Mouse (Mus musculus) kidney, postnatal 0 days (tissue): ENCODE data around the gene P2rx4. TPM values are rescaled to one million over a fixed set of nuclear protein-coding genes. Genes with fewer than 3 reads are reported as not detected.

ENCODE experiments used
- ATAC-seq: fragments of 200-750 bp; cut with Nextera tagmentation; replicated peaks from 2 replicates; pipeline ENCODE4 v1.8.0; 2017; ENCODE audit warnings: low read depth, moderate number of reproducible peaks, moderate TSS enrichment, moderate library complexity; ENCODE audit not compliant: low FRiP score
- DNase-seq: peaks from one replicate; pipeline ENCODE4 v3.0.0-alpha.2; 2016; ENCODE audit warnings: low spot score
- H3K27ac ChIP-seq: fragments of 300-500 bp; sonication (generic); 2 replicates; pipeline ENCODE4 v1.5.1; 2014; ENCODE audit warnings: mild to moderate bottlenecking
- H3K27me3 ChIP-seq: fragments of 300-500 bp; sonication (generic); 2 replicates; pipeline ENCODE4 v1.6.1; 2014; ENCODE audit warnings: low read length, mixed read lengths; ENCODE audit not compliant: insufficient read depth
- H3K36me3 ChIP-seq: fragments of 300-500 bp; sonication (generic); 2 replicates; pipeline ENCODE4 v1.6.1; 2014; ENCODE audit warnings: low read length, mixed read lengths; ENCODE audit not compliant: insufficient read depth
- H3K4me1 ChIP-seq: fragments of 300-500 bp; sonication (generic); replicated peaks from 2 replicates; pipeline ENCODE4 v1.6.1; 2014; ENCODE audit warnings: antibody characterized with exemption, low read length, mixed read lengths; ENCODE audit not compliant: insufficient read depth
- H3K4me2 ChIP-seq: fragments of 300-500 bp; sonication (generic); 2 replicates; pipeline ENCODE4 v1.6.1; 2014; ENCODE audit warnings: mild to moderate bottlenecking, low read length, moderate library complexity, mixed read lengths
- H3K4me3 ChIP-seq: fragments of 300-500 bp; sonication (generic); replicated peaks from 2 replicates; pipeline ENCODE4 v1.5.1; 2014; ENCODE audit warnings: low read depth, low read length
- H3K9ac ChIP-seq: fragments of 300-500 bp; sonication (generic); 2 replicates; pipeline ENCODE4 v1.6.1; 2014; ENCODE audit warnings: low read depth, low read length
- H3K9me3 ChIP-seq: fragments of 300-500 bp; sonication (generic); replicated peaks from 2 replicates; pipeline ENCODE4 v1.6.1; 2016; ENCODE audit warnings: low read length, inconsistent platforms, mixed read lengths
- CTCF ChIP-seq: IDR thresholded peaks from 2 replicates; pipeline ENCODE4 v1.5.1; 2016; ENCODE audit warnings: antibody characterized with exemption, low read depth, mild to moderate bottlenecking, moderate library complexity
- WGBS: fragments of 180-500 bp; shearing (Covaris S2); extraction: QIAGEN DNeasy Blood & Tissue Kit; methylation state at CpG from one replicate; pipeline ENCODE4 v1.1.7; 2014; 5-methylcytosine and 5-hydroxymethylcytosine counted together
- polyA plus RNA-seq: library from polyadenylated mRNA; unstranded; fragments of >200 nt; fragmentation: Nextera tagmentation; extraction: Ambion mirVana; gene quantifications from 2 replicates; pipeline ENCODE4 v1.2.1, GENCODE M21; 2015

The P2rx4 gene
- polyA plus RNA-seq, 1 experiment from 2014 or later = 33.7 TPM

GRCm38 (mm10) chr5:122763271-122764031 lies 56.1 kb downstream of the P2rx4 start:
- Histone ChIP-seq H3K4me1 (0 out of 2 replicates have a peak, but pooled peaks cover 3% of the 10 kb centered on the region), H3K4me2 (0 out of 2 replicates have a peak overlapping the region, but pooled peaks have one; percentile 15), H3K4me3 (no peak overlapping the region), H3K9ac (no peak overlapping the region), H3K27me3 (no peaks in the 10 kb centered on the region), H3K27ac (peak overlapping the region; percentile 75), H3K36me3 (0 out of 2 replicates have a peak, but pooled peaks cover 4% of the 10 kb centered on the region), H3K9me3 (no peaks in the 10 kb centered on the region)
- TF ChIP-seq CTCF = no peak
- 67% methylated on average over 29 of the region's 29 CpGs for WGBS
- DNase-seq (peak; percentile 30), ATAC-seq (no peak; the same call in 1 of the 2 replicates)

GRCm38 (mm10) chr5:122764032-122764464 lies 56.7 kb downstream of the P2rx4 start:
- peak; percentile 55; the same call in 1 of the 2 replicates for TF ChIP-seq CTCF
- H3K36me3 ChIP-seq = no peaks in the 10 kb centered on the region
- DNase-seq (peak; percentile 35), ATAC-seq (no peak)
- peak overlapping the region; percentile 75 for H3K27ac ChIP-seq
- no peaks in the 10 kb centered on the region for H3K27me3 ChIP-seq
- WGBS = 59% methylated on average over 10 of the region's 10 CpGs
- H3K9me3 ChIP-seq = no peaks in the 10 kb centered on the region
- H3K4me2 ChIP-seq = 0 out of 2 replicates have a peak overlapping the region, but pooled peaks have one; percentile 15
- 0 out of 2 replicates have a peak overlapping the region, but pooled peaks have one; percentile 13 for H3K9ac ChIP-seq
- H3K4me3 ChIP-seq = no peak overlapping the region
- H3K4me1 ChIP-seq = 0 out of 2 replicates have a peak, but pooled peaks cover 3% of the 10 kb centered on the region

GRCm38 (mm10) chr5:122767283-122767682 lies 59.9 kb downstream of the P2rx4 start:
- Histone ChIP-seq H3K27ac (no peak overlapping the region), H3K36me3 (no peaks in the 10 kb centered on the region), H3K27me3 (no peaks in the 10 kb centered on the region), H3K9ac (no peak overlapping the region), H3K4me3 (no peak overlapping the region), H3K4me2 (no peak overlapping the region), H3K9me3 (no peaks in the 10 kb centered on the region), H3K4me1 (peaks cover 2% of the 10 kb centered on the region; the same call in 1 of the 2 replicates)
- no peak for TF ChIP-seq CTCF
- DNase-seq (no peak), ATAC-seq (no peak)
- 73% methylated on average over 11 of the region's 11 CpGs for WGBS

- WGBS = 89% methylated on average over 15 of the region's 15 CpGs
- DNase-seq = no peak
- no peaks in the 10 kb centered on the region for H3K9me3 ChIP-seq
- no peak overlapping the region for H3K4me2 ChIP-seq
- no peaks in the 10 kb centered on the region for H3K36me3 ChIP-seq
- no peak for TF ChIP-seq CTCF
- no peaks in the 10 kb centered on the region for H3K27me3 ChIP-seq
- no peak overlapping the region for H3K27ac ChIP-seq
- H3K4me3 ChIP-seq = no peak overlapping the region
- H3K9ac ChIP-seq = no peak overlapping the region
- H3K4me1 ChIP-seq = no peaks in the 10 kb centered on the region; the same call in 1 of the 2 replicates
- no peak for ATAC-seq
These were observed 61.8 kb downstream of the P2rx4 start for GRCm38 (mm10) chr5:122769101-122769568.

- Histone ChIP-seq H3K9ac (peak overlapping the region; percentile 23; the same call in 1 of the 2 replicates), H3K9me3 (no peaks in the 10 kb centered on the region), H3K4me1 (no peaks in the 10 kb centered on the region; the same call in 1 of the 2 replicates), H3K4me2 (no peak overlapping the region; the same call in 1 of the 2 replicates), H3K27me3 (no peaks in the 10 kb centered on the region), H3K27ac (peak overlapping the region; percentile 88), H3K4me3 (no peak overlapping the region), H3K36me3 (no peaks in the 10 kb centered on the region)
- ATAC-seq (no peak), DNase-seq (peak; percentile 30)
- WGBS = 59% methylated on average over 7 of the region's 7 CpGs
- TF ChIP-seq CTCF = no peak
These were observed 63.0 kb downstream of the P2rx4 start for GRCm38 (mm10) chr5:122770304-122770703.

- no peaks in the 10 kb centered on the region for H3K9me3 ChIP-seq
- ATAC-seq (peak; percentile 76), DNase-seq (peak; percentile 74)
- H3K36me3 ChIP-seq = no peaks in the 10 kb centered on the region
- 16% methylated on average over 10 of the region's 10 CpGs for WGBS
- H3K4me3 ChIP-seq = no peak overlapping the region
- no peak for TF ChIP-seq CTCF
- H3K27ac ChIP-seq = peak overlapping the region; percentile 88
- 0 out of 2 replicates have a peak overlapping the region, but pooled peaks have one; percentile 0 for H3K4me2 ChIP-seq
- H3K4me1 ChIP-seq = no peaks in the 10 kb centered on the region; the same call in 1 of the 2 replicates
- no peak overlapping the region for H3K9ac ChIP-seq
- H3K27me3 ChIP-seq = no peaks in the 10 kb centered on the region
These were observed 63.5 kb downstream of the P2rx4 start for GRCm38 (mm10) chr5:122770806-122771261.
